Mouse (Mus musculus) left cerebral cortex, postnatal 36 days (tissue): ENCODE results near the gene Opn1sw. TPM values are rescaled to one million over a fixed set of nuclear protein-coding genes. Genes with fewer than 3 reads are reported as not detected.
A peak's percentile ranks its signal among the peaks of the same experiment; 100 is the strongest.
"Not testable (repeated sequence)": the region's sequence is repeated elsewhere in the genome, so short reads cannot be mapped to it uniquely, and the experiment has no call there.

Experiments
- DNase-seq, 2 experiments: peaks; one replicate each; pipeline ENCODE4 v3.0.0; 2021 to 2022; ENCODE audit warnings: low spot score in 2 of 2, mixed read lengths in 1 of 2
- intact Hi-C: fragments of 180-260 bp; cut with DNase I; formaldehyde crosslinking; loops from one replicate; pipeline ENCODE4 v1.15.1; 2025
- total RNA-seq, 2 experiments: library from RNA; stranded (reverse); gene quantifications; 2 replicates each; pipeline ENCODE4 v1.2.3; 2021

Opn1sw gene
- total RNA-seq, 2 experiments from 2014 or later: 0.17 TPM; not detected in 1

DNA sequence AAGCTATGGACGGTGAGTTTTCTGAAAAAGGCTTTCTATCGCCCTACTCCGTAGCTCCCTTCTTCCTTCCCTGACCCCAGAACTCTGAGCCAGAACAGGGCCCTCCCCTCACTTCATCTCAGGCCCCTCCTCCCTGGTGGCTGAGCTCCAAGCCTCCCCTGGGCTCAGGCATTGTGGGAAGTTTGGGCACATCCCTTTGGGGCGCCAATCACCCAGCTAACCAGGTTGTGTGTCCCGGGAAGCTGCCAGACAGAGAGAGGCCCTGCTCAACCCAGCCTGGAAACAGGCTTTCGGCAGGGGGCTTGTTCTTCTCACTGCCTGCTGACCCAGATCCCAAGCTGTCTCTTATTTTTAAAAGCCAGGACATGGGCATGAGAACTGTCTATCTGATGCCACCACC lies 9.3 kb upstream of the Opn1sw start:
- peak; percentile 38 to 44 for DNase-seq
- intact Hi-C loops: no loop called here

- DNase-seq: peak in 1 of 2 experiments; percentile 16
- intact Hi-C loops: no loop called here
Measured at GRCm38 (mm10) chr6:29396714-29397540, 8.7 kb upstream of the Opn1sw start.

DNA sequence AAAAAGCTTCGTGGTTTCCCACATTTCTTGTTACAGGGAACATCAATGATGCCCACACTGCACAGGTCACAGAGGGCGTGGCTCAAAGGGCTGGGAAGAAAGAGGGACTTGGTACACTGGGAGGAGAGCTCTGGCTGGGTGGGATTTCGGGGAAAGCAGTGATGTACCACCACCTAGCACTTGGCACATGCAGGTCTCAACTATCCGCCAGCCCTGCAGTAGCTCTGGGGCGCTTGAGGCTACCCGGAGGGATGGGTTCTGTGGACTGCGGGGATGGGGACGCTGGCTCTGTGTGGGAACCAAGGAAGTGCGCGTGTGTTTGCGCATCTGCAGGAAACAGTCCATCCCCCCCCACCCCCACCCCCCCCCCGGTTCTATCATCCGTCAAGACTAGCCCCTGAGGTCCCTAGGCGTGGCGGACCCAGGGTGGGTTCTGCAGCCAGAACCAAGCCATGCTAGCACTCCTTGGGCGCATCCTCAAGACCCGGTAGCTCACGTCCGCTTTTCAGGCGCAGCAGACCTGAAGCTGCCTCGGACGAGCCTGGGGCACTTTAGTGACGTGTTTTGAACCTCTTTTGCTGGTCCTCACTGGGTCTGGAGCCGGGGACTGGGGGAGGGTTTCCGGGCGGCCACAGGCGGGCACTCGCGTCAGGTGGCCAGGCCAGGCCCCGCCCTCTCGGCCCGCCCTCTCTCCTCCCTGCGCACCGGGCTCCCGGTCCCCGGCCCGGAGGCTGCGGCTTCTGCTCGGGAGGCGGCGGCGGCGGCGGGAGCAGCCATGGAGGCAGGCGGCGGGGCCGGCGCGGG lies 7.8 kb upstream of the Opn1sw start, which contains the start of gene Ccdc136:
TSS of gene Ccdc136 (plus strand) at position 400 of the 804 bp plus-strand sequence.
- intact Hi-C loops: no loop called here
- DNase-seq: peak; percentile 80 to 90

DNA sequence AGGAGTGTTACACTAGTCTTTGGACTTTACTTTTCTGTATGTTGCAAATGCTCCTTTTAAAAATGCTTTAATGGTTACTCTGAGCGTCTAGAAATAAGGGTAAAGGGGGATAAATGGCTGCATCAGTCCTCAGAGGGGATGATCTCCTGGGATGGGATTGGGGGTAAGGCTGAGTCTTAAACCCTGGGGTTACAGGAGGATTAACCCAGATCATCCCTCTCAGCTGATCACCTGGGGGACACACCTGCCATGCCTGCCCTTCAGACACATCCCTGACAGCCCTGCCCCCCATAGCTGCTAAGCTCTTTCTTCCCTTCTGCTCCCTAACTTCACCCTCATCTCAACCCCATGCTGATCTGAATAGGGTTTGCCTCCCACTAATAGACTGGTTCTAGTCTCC lies 6.0 kb upstream of the Opn1sw start:
- DNase-seq: no peak
- intact Hi-C loops: no loop called here

GRCm38 (mm10) chr6:29391802-29392201 lies 3.5 kb upstream of the Opn1sw start:
- no peak for DNase-seq
- intact Hi-C loops: no loop called here

GRCm38 (mm10) chr6:29391241-29391640 lies 3.0 kb upstream of the Opn1sw start:
- intact Hi-C loops, DNase-seq: not testable (repeated sequence)

DNA sequence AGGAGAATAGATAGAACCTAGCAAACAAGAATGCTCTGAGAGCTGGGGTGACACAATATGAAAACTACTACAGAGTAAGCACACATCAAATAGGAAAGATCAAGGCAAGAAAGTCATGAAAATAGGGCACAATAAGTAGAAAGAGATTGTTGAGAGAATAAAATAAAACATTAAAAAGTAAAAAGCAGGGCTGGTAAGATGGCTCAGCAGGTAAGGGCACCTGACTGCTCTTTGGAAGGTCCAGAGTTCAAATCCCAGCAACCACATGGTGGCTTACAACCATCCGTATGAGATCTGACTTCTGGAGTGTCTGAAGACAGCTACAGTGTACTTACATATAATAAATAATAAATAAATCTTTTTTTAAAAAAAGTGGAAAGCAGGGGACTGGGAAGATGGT lies 2.2 kb upstream of the Opn1sw start:
- DNase-seq, intact Hi-C loops: not testable (repeated sequence)

DNA sequence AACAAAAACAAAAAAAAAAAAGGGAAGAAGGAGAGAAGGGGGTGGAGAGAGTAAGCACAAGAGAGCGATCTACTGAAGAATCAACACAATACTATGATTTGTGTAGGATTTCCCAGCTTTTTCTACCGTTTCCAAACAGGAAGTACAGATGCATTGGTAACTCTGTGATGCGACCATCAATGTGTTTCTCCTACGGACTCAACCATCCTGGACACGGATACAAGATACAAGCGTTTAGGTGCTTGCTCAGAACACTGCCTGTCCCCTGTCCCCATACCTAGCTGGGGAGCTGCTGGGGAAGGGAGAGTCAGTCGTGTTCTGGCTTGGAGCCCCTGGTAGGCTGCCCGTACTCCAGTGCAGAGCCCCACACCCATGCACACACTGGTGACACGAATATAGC lies 1.2 kb upstream of the Opn1sw start:
- intact Hi-C loops: no loop called here
- no peak for DNase-seq

GRCm38 (mm10) chr6:29388606-29389080 lies 375 bp upstream of the Opn1sw start:
- intact Hi-C loops: no loop called here
- peak; percentile 76 to 77 for DNase-seq

DNA sequence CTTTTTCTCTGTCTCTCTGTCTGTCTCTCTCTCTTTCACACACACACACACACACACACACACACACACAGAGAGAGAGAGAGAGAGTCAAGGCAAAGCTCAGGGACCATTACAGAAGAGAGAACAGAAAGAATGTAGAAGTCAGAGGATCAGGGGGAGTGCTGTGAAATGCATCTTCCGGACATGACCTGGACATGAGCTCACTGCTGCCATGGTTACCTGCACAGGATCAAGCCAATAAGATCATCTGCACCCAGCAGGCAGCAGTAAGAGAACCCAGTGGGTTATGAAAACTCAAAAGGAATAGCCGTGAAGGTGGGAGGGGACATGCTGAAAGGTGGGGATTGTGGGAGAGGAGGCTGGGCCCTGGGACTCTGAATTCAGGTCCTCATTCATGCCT lies 5.8 kb downstream of the Opn1sw start:
- no peak for DNase-seq
- intact Hi-C loops: no loop called here

DNA sequence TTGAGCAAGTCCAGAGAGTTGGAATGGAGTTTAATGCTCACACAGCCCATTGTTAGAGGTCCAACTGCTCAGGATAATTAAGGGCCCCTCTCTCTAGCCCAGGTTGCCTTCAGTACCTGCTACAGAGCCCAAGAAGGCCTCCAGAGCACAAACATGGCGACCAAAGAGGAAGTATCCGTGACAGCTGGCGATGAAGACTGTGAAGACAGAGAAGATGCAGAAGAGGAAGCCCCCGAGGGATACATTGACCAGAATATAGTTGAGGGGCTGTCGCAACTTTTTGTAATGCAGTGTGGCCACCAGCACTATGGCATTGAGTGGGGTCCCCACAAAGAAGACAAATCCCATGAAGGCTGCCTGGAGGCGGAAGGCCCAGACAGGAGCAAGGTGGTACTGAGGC lies 8.3 kb downstream of the Opn1sw start:
- DNase-seq: no peak
- intact Hi-C loops: no loop called here

DNA sequence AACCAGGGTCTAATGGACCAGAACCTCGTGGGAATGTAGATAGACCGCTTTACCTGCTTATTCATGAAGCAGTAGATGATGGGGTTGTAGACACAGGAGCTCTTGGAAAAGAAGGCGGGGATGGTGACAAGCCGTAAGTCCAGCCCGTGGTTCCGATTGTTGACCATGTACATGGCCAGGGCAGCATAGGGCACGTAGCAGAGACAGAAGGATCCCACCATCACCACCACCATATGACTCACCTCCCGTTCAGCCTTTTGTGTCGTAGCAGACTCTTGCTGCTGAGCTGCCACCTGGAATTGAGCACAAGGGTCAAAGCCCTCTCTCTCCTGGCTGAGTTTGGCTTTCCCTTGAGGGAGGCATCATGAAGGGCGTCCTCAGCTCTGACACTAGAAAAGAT lies 9.6 kb downstream of the Opn1sw start:
- intact Hi-C loops: no loop called here

GRCm38 (mm10) chr6:29377386-29377785 lies 10.9 kb downstream of the Opn1sw start:
- intact Hi-C loops: no loop called here
- DNase-seq: no peak

More for the DNA sequence above, 9.6 kb downstream of the Opn1sw start:
- no peak for DNase-seq

GRCm38 (mm10) chr6:29365277-29365676 lies 23.0 kb downstream of the Opn1sw start:
- DNase-seq: no peak
- intact Hi-C loops: no loop called here

GRCm38 (mm10) chr6:29363129-29363515 lies 25.1 kb downstream of the Opn1sw start:
- no peak for DNase-seq
- intact Hi-C loops: loop anchor here (5.0 kb wide), 1 partner anchor 124 kb away; no protein-coding TSS in a partner anchor

DNA sequence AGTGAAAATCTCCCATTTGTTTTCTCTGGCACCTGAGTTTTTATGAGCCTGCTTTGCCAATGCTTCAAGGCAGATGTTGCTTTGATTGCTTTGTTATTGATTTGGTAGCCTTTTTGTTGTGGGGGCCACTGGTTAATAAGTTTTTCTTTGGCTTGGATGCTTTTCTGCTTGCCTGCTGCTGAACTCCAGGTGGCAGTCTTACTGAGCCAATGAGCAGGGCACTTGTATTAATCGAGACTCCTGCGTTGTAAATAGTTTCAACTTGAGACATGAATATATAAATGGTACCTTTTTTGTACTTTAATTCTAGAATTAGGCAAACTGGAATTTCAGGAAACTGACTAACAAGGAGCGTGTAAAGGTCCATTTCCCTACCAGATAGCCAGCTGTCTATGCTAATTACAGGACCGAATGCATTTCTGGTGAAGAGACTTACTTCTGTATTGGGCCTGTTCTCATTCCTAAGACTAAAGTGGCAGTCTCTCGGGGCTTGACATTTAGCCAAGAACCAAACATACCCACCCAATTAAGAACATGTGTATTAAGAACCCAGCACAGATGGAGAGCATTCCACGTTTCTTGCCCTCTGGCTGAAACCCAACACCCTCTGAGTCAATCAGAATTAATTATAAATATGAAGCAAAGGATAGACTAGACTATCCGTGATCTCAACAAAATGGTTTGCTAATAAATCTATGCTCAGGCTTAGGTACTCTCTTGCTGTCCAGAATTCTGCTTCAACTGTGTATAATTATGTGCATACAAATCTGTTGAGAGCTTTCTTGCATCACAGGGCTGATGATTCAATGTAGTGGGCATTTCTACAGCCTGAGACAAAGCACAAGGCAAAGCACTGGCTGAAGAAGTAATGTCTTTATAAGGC lies 25.8 kb downstream of the Opn1sw start:
- intact Hi-C loops: loop anchor here (5.0 kb wide), 1 partner anchor 125 kb away; no protein-coding TSS in a partner anchor
- no peak for DNase-seq

- no peak for DNase-seq
- intact Hi-C loops: loop anchor here (5.0 kb wide), 1 partner anchor 127 kb away; no protein-coding TSS in a partner anchor
Measured at GRCm38 (mm10) chr6:29360211-29360610, 28.1 kb downstream of the Opn1sw start.

DNA sequence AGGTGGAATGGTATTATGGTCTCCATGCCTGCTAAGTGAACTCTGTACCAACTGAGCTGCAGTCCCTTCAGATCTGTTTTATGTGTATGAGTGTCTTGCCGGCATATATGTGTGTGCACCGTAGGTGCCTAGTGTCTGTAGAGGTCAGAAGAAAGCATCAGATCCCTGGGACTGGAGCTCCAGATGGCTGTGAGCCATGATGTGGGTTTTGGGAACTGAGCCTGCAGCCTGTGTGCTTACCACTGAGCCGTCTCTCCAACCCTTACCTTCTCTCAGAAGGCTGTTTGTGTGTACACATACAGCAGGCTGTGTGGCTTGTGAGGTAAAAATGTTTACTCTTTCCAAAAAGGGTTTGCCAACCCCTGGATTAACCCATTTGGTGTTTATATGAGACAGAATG lies 28.9 kb downstream of the Opn1sw start:
- intact Hi-C loops: no loop called here
- no peak for DNase-seq

DNA sequence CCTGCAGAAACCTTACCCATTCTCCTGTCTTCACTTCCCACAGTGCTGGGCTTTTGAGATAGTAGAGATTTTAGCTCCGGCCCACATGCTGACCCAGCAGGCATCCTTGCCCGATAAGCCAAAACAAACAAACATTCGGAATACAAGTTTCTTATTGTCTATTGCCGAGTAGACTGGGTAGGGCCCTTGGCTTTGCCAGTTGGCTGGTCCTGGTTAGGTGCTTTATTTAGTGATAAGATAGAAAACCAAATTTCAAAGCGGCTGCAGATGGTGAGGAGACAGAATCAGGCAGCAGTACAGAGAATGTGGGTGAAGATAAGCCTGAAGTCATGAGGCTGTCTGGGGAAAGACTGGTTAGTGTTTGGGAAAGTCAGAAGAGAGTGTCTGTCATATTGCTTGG lies 35.5 kb downstream of the Opn1sw start:
- no peak for DNase-seq
- intact Hi-C loops: no loop called here
